Mouse (Mus musculus) kidney, postnatal 10 days (tissue): ENCODE measurements at regions not wholly inside any gene's neighbourhood (a gene's known extent, or its start where the extent isn't known, plus 50 kb on each side); places are given as distances from the start of the nearest gene placed in this dataset.

ENCODE experiments used
- DNase-seq: peaks from one replicate; pipeline ENCODE4 v3.0.0; 2021; ENCODE audit warnings: mixed read lengths

DNA sequence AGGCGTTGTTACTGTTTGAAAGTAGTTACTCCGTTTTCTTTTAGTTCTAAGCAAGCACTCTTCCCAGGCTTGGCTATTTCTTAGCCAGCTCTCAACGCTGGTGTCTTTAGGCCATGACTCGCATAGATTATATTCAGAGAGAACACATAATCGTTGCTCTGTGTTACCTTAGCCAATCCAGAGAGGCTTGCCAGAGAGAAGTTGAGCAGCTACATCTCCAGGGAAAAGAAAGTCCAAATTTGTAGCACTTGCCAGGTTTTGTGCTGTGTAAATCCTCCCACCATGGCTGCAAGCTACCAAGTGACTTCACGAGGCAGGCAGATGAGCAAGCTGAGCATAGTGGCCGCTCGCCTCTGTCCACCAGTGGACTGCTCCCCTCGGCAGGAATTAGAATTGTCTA, 163.3 kb upstream of the Fn1 start:
- DNase-seq, result no peak

DNA sequence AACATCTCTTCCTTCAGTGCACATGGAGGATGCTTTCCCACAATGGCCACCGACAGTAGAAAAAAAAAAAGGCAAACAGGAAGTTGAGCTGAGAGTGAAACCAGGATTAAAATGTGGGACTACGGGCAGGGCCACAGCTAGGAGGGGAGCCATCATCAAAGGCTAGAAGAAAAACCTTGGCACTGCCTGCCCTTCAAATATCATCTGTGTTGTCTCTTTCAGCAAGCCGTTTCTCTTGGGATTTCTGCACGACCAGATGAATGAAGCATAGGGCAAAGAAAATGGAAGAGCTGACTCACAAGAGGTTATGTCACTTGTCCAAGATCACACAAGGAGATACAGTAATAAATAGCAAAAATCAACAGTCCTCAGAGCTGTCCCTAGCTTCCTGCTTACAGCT, 161.1 kb upstream of the Fn1 start:
- no peak for DNase-seq

GRCm38 (mm10) chr1:71812171-71812695, 159.2 kb upstream of the Fn1 start:
- no peak for DNase-seq

GRCm38 (mm10) chr1:71811196-71811788, 158.3 kb upstream of the Fn1 start:
- DNase-seq, result no peak

- DNase-seq, result no peak
Observed at GRCm38 (mm10) chr1:71808005-71808404, 155.0 kb upstream of the Fn1 start.

- DNase-seq, result no peak
Observed at GRCm38 (mm10) chr1:71807586-71807985, 154.6 kb upstream of the Fn1 start.

GRCm38 (mm10) chr1:71801283-71802066, 148.5 kb upstream of the Fn1 start:
- no peak for DNase-seq

DNA sequence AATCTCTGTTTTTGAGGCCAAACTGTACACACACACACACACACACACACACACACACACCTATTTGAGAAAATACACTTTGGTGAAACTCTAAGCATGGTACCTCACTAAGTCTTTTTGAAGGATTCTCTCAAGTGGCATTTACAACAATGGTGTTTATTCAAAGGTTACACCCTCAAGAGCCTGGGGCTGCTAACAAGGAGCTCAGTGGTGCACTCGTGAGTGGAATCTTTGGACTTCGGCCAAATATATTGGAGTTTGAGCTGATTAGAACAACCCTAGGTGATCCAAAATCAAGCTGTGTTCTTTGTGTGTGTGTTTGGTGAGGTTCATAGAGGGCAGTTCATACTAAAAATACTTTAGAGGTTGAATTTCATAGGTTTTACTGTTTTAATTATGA, 147.6 kb upstream of the Fn1 start:
- DNase-seq, result no peak

GRCm38 (mm10) chr1:71798636-71799035, 145.6 kb upstream of the Fn1 start:
- no peak for DNase-seq

GRCm38 (mm10) chr1:71788408-71788807, 135.4 kb upstream of the Fn1 start:
- DNase-seq, result no peak

- no peak for DNase-seq
Observed at GRCm38 (mm10) chr1:71784880-71785279, 131.9 kb upstream of the Fn1 start.

- DNase-seq, result no peak
Observed at GRCm38 (mm10) chr1:71778292-71778691, 125.3 kb upstream of the Fn1 start.

DNA sequence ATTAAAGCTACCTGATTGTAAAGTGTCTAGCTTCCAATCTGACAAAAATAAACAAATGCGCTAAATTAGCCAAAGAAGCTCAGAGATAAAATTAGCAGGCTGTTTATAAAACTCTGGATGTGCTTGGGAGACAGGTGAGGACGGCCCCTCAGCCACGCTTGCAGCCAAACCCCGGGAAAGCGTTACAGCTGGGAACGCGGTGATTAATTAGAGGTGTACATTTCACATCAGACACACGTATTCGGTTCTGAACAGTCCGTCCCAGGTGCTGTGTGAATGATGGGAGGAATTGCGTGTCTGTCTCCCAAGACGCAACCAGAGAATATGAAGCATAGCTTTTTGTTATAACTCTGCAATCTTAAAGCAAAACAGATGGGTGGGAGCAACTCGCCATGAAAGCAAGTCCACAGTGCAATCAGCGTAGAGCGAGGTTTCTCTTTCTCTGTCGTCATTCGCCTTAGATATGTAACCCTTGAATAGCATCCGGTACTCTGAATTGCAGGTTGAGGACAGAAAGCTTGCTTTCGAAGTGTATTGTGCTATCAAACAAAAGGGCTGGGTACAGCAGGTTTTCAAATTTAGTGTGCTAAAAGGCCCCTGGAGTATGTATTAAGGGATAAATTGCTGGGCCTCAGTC, 123.0 kb upstream of the Fn1 start:
- no peak for DNase-seq

DNA sequence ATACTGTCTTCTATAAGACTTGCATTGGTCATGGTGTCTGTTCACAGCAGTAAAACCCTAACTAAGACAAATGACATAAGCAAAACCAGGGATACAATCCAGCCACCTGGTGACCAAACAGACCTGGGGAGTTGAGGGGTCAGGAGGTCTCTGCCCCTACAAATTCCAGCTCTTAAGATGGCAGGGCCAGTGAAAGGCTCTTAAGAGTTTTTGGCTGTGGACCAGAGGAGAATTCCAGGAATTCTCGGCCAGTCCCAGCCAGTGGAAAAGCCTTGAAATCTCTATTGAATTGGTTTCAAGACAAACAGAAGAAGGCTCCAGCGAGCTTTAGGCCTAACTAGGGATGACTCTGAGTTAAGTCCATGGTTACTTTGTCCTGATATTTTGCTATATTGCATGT, 119.5 kb upstream of the Fn1 start:
- no peak for DNase-seq

DNA sequence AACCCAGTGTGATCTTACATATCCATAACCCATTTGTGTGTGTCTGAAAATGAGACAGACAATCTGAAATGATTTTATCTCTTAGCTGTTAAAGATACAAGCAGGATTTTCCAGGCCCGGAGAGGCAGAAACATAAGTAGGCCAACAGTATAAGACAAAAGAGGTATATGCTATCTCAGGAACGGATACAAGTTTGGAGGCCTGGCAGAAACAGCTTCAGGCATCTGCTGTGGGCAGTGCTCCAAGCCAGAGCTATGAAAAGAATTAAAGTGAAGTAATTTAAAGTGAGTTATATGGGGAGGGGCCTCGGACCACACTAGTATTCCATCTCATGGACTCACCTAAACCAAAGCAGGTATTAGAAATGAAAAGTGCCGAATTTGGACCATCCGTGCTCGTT, 118.8 kb upstream of the Fn1 start:
- DNase-seq, result peak; percentile 14

- no peak for DNase-seq
Observed at GRCm38 (mm10) chr1:71769595-71769994, 116.6 kb upstream of the Fn1 start.

DNA sequence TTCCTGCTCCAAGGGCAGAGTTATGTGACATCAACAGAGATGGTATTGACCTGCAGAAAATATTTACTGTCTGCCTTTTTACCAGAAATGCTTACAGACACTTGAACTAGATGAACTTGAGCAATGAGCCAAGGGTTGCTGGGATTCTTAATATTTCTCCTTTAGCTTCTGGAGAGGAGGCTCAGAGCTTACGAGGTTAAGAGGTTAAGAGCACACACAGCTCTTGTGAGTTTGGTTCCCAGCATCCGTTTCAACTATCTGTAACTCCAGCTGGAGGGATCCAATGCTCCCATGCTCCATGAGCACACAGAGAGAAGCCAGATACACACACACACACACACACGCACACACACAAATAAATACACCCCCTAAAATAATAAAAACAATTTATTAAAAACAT, 114.7 kb upstream of the Fn1 start:
- peak; percentile 13 for DNase-seq

DNA sequence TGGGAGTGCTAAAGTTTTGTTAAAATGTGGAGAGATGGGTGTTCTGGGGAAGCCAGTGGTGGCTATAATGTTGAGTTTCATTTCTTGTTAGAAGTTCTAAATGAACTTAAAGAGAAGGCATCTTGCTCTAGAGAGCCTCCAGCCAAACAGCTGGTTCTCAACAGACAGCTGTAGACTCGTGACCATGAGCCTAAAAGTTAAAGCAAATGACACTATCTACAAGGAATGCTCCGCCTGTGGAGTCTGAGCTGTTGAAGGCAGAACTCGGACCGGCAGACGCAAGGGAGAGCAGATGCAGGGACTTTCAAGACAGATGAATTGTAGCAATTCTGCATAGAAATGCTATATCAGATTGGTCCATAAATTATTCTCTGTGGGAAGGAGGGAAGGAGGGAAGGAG, 114.1 kb upstream of the Fn1 start:
- peak; percentile 52 for DNase-seq

DNA sequence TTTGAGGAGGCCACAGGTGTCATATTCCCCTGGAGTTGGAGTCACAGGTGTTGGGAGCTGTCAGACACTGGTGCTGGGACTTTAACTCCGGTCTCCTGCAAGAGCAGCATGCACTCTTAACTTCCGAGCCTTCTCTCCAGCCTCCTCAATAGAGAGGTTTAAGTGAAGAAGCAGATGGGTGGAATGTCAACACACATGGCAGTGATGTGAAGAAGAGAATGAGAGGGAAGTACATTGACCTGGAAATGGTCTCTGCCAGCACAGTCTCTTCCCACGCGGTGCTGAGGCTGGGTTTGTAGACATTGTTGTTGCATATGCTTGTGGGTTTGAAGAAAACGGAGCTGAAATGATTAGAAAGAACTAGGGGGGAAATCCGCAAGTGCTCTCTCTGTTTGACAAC, 112.0 kb upstream of the Fn1 start:
- no peak for DNase-seq

- DNase-seq, result peak; percentile 24
Observed at GRCm38 (mm10) chr1:71763530-71763929, 110.5 kb upstream of the Fn1 start.

DNA sequence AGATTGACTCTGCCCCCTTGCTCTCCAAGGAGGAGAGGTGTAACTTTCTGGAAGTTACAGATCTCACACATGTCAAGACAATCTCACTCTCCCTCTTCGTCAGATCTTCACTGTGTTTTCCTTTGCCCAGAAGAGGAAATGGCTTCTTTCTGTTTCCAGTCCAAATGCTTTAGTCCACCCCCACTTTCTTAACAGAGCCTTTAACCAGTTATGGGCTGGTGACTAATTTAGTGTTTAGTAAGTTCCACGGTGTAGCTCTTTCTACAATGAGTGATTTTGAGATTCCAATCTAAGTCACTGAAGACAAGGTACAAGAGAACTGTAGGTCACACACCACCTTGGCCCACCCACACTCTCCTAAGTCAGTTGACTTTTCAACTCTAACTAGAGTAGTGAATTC, 107.3 kb upstream of the Fn1 start:
- no peak for DNase-seq

DNA sequence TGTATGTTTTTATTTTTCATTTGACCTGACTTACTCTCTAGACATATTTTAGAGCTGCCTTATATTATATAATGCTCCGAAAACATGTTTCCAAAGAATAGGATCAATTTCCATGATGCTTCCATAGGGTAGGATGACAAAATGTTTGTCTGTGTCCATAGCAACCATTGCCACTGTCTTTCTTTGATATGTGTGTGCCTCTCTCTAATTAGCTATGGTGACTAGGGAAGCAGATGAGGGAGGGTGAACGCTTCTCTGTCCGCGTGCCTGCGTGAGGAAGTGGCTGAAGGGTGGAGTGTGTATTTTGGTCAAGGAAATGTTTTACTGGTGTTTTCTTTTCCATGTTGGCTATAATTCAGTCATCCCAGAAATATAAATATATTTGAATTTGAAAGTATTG, 104.2 kb upstream of the Fn1 start:
- peak; percentile 9 for DNase-seq

DNA sequence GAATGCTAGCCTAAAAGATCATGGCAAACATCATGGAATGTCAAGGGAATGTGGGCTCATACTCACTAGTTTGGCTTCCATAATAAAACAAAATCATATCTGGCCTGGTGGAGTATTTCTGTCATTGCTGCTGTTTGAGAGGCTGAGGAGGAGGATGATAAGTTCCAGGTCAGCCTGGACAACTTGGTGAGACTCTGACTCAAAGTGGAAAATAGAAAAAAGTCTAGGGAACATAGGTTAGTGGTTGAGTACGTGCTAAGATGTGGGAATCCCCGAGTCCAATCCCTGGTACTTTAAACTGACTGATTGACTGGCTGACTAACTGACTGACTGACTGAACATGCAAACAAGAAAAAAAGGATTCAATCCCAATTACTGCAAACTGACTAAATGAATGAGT, 103.2 kb upstream of the Fn1 start:
- DNase-seq, result no peak

GRCm38 (mm10) chr1:71755435-71755834, 102.4 kb upstream of the Fn1 start:
- DNase-seq, result no peak
